Mouse (Mus musculus) kidney, postnatal 10 days (tissue): ENCODE results near the gene Snx9.
A peak's percentile ranks its signal among the peaks of the same experiment; 100 is the strongest.

Experiments used
- DNase-seq: peaks from one replicate; pipeline ENCODE4 v3.0.0; 2021; ENCODE audit warnings: mixed read lengths

Snx9 gene

DNA sequence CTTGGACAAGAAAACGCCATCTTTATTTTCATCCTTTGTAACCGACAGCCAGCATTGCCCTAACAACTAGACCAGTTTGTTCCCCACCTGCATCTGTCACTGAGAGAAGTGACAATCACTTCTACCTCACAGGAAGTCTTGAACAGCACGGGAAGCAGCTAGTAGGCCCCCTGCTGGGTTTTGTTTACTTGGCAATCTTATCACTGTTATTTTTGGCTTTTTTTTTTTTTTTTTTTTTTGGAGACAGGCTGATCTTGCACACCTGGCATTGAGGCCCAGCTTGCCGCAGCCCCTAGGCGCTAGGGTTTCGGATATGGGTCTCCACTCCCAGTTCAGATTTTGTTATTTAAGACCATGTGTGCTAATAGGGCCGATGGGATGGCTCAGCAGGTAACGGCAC lies 132.4 kb downstream of the Snx9 start:
- DNase-seq: no peak

DNA sequence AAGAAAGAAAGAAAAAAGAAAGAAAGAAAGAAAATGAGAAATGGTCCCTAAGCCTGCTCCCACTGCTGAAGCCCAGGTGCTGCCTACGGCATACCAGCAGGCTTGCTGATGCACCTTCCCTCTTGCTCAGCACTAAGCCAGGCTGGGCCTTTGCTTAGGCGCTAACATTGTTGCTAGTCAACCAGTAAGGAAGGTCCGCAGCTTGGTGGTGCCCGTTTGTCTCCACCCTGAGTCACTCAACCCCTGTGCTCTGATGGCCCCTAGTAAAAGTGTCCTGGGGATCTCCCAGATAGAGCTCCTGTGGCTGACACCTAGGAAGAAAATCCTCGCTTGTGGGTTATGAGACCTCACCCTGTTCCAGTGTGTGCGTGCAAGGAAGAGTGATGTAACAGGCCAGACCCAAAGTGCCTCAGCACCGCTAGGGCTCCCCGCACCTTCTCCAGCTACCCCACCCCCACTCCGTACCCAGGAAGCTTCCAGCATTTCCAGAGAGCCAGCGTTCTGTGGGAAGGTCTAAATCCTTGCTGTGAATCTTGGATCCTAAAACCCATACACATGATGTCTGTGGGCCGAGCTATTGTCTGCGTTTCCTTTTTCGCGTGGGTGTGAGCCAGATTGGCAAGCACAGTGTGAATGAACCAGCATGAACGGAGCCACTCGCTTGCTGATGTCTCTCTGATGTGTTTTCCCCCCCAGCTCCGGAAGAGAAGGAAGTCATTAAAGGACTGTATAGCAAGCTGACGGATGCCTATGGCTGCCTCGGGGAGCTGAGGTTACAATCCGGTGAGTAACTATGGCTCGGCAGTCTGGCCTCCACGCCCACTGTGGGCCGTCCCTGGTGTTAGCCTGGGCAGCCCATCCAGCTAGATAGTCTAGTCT lies 134.2 kb downstream of the Snx9 start:
- DNase-seq: peak; percentile 51

DNA sequence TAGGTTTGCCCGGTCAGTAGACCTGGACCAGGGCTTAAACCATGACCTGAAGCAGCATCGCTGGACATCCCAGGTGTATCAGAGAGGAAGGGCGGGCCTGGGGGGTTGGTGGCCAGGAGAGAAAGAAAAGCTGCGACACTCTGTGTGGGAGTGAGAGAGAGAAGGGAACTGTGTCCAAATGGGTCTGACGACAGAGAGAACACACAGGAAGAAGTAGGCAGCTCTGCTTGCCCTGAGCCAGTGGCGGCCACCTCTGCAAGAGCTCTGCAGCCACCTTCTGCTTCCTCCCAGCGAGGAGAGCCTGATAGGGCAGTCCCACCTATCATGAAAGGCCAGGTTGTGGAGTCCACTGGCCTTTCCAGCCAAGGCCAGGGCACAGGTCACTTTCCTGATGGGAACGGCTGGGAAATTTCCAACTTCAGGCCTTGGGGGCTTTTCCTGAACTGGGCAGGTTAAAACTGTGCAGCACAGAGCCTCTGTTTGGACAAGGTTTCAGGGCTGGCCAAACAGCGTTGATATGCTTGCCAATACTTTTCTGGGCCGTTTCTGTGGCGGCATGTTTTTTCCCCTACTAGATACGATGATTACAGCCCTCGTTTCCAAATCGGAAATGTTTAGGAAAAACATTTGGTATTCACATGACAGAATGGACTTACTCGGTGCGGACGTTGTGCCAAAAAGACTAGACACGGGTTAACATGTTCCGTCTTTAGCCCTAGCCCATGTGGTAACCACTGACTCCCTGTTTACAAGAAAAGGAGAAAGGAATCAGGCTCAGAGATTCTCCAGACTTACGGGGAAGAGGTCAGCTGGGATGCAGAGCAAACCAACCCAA lies 135.3 kb downstream of the Snx9 start:
- DNase-seq: no peak

DNA sequence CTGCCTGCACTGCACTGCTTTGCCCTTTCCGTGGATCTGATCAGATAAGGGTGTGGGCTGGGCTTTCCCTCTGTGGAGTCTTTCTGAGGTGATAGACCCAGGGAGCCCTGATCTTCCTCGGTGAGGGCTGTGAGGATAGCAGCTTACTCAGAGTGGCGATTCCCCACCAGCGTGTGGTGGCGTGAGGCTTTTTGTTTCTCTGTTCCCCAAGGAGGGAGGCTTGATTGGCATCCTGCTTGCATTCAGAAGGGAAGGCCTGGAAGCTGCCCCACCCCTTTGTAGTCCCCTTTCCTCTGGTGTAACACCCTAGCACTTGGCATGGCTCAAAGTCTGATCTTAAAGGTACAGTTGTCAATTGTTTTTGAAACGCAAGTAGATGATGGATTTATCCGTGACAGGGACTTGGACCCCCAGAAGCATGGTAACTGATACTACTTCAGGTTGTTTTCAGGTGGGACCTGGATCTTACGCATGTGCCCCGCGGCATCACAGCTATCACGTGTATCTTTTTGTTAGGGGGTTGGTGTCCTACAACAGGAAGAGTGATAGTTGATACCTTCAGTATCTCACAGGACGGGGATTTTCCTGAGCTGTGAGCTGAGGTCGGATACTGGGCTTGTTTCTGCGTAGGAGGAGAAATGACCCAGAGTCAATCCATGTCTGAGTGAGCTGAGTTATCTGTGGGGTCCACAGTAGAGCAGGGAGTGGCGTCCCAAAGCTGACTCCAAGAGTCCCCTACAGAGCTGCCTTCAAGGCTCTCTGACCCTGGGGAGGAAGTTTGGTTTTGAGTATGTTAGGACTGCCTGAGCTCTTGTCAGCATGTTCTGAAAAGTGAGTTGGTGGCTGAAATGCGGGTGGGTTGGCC lies 136.2 kb downstream of the Snx9 start:
- DNase-seq: no peak

DNA sequence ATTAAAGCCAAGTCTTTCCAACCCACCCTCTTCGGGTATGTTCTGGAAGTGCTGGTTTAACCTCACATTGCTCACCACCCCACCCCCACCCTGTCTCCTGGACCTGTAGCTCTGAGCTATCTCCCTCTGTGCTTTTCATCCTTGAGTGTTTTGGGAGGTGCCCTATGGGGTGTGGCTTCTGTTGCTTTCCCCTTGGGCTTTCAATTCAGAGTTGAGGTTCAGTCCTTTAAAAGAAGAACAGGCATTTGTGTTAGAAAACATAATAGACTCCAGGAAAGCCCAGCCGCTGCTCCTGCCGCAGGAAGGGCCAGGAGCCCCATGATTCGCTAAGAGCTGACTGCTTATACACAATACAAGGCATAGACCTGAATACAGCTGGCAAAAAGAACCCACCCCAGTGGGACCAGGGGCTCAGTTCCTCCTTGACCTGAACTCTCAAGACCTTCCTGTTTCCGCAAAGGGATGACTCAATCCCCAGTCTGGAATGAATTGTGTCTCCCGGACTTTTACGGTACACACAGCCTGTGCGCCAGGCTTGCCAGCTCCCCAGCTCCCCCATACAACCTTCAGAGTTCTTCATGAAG lies 136.9 kb downstream of the Snx9 start:
- peak; percentile 28 for DNase-seq

DNA sequence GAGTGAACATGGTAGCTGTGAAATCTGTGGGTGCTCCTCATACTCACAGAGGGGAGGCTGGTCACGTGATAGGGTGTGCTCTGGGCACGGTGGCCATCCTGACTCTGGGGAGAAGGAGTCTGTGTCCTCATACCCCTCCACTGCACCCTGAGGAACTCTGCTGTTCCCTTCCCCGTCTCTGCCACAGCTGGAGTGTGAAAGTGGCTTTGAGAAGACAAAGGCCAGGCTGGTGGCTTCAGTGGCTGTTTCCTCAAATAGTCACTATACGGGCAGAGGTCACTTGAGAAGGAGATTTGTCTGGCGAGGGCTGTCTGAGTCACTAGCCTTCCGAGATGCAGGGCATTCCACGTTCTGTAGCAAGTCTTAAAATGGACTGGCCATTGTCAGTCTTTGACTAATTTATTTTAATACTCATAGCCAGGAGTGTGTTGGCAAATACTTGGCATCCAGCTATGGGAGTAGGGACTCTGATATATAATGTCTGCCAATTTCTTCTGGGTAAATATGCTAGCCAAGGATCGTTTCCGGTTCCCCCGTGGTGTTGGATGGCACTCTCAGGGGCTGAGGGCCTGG lies 137.5 kb downstream of the Snx9 start:
- no peak for DNase-seq

DNA sequence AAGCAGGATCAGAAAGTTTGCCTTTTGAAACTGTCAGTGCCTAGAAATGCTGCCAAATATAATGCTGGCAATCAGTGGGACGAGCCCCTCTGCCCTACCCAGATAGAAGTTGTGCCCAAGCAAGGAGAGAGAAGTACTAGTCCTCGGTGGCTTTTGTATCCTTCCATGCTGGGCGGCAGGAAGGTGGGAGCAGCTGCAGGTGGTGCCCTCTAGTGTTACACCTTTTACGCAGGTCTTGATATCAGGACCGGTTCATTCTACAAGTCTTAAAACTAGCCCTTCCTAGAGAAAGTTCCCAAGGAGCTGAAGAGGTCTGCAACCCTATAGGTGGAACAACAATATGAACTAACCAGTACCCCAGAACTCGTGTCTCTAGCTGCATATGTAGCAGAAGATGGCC lies 139.7 kb downstream of the Snx9 start:
- DNase-seq: peak; percentile 49
